Mouse (Mus musculus): ENCODE measurements around the gene Dennd1a.

DNA sequence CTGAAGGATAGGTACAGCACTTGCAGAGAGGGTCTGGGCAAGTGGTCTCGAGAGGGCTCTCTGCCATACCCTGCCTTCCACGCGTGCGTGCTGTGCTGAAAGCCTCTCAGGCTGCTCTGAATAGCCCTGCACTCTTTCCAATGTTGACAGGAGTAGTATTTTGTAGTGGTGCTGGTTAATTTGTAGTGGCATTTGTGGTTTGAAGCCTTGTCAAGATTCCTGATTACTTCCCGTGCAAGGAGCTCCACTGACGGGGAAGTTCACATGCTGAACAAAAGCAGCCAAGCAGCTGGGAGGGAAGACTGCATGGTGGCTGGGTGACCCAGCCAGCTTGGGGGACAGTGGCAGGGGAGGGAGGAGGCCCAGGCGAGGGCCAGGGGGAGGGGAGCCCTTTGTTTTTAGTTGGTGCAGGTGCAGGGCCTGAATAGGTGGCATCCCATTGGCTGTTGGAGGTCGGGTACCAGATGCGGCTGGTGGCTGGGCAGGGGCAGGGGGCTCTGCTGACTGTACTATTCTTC lies 457.4 kb downstream of the Dennd1a start:
- TF ChIP-seq POLR2A (IDR thresholded peaks at IDR 0.05; ENCODE audit: borderline replicate concordance, extremely low read depth, low read depth, low read length) (no peak), CTCF (IDR thresholded peaks at IDR 0.05; ENCODE audit: insufficient read depth, low read length) (no peak)
